Mouse (Mus musculus) heart, embryonic 12.5 days (tissue): ENCODE data around the gene Atpaf1. TPM values are rescaled to one million over a fixed set of nuclear protein-coding genes. Genes with fewer than 3 reads are reported as not detected.

ENCODE experiments used
- ATAC-seq: fragments of 200-750 bp; cut with Nextera tagmentation; 2 replicates; pipeline ENCODE4 v1.8.0; 2017; ENCODE audit warnings: moderate TSS enrichment, moderate library complexity; ENCODE audit not compliant: insufficient number of reproducible peaks, low FRiP score
- H3K27ac ChIP-seq: fragments of 300-500 bp; sonication (generic); 2 replicates; pipeline ENCODE4 v1.5.1; 2016; ENCODE audit warnings: mild to moderate bottlenecking, moderate library complexity; ENCODE audit not compliant: poor library complexity, severe bottlenecking
- H3K27me3 ChIP-seq: fragments of 300-500 bp; sonication (generic); replicated peaks from 2 replicates; pipeline ENCODE4 v1.6.1; 2016; ENCODE audit warnings: mild to moderate bottlenecking, moderate library complexity
- H3K36me3 ChIP-seq: fragments of 300-500 bp; sonication (generic); 2 replicates; pipeline ENCODE4 v1.6.1; 2016; ENCODE audit warnings: mild to moderate bottlenecking, moderate library complexity
- H3K4me1 ChIP-seq: fragments of 300-500 bp; sonication (generic); replicated peaks from 2 replicates; pipeline ENCODE4 v1.6.1; 2016; ENCODE audit warnings: mild to moderate bottlenecking
- H3K4me2 ChIP-seq: fragments of 300-500 bp; sonication (generic); 2 replicates; pipeline ENCODE4 v1.6.1; 2016; ENCODE audit warnings: mild to moderate bottlenecking, moderate library complexity
- H3K4me3 ChIP-seq: fragments of 300-500 bp; sonication (generic); 2 replicates; pipeline ENCODE4 v1.5.1; 2016; ENCODE audit warnings: mild to moderate bottlenecking
- H3K9ac ChIP-seq: fragments of 300-500 bp; sonication (generic); 2 replicates; pipeline ENCODE4 v1.6.1; 2016; ENCODE audit warnings: mild to moderate bottlenecking, moderate library complexity
- H3K9me3 ChIP-seq: fragments of 300-500 bp; sonication (generic); replicated peaks from 2 replicates; pipeline ENCODE4 v1.6.1; 2016; ENCODE audit warnings: mild to moderate bottlenecking, moderate library complexity
- WGBS: fragments of 180-500 bp; shearing (Covaris S2); methylation state at CpG from one replicate; pipeline ENCODE4 v1.1.7; 2016; 5-methylcytosine and 5-hydroxymethylcytosine counted together
- polyA plus RNA-seq: library from polyadenylated mRNA; unstranded; fragments of >200 nt; fragmentation: Nextera tagmentation; extraction: Ambion mirVana; gene quantifications from 2 replicates; pipeline ENCODE4 v1.2.1, GENCODE M21; 2016

The Atpaf1 gene
- polyA plus RNA-seq, 1 experiment from 2014 or later = 73.5 TPM

GRCm38 (mm10) chr4:115848990-115849677, 64.5 kb downstream of the Atpaf1 start:
- H3K27ac ChIP-seq = peak overlapping the region; percentile 63
- peak; percentile 95 for ATAC-seq
- H3K4me2 ChIP-seq = peak overlapping the region; percentile 29; the same call in 1 of the 2 replicates
- H3K27me3 ChIP-seq = 0 out of 2 replicates have a peak, but pooled peaks cover under 1% of the 10 kb centered on the region
- no peak overlapping the region for H3K4me3 ChIP-seq
- peaks cover 2% of the 10 kb centered on the region; the same call in 1 of the 2 replicates for H3K36me3 ChIP-seq
- H3K4me1 ChIP-seq = peaks cover 37% of the 10 kb centered on the region
- WGBS = 26% methylated on average over 8 of the region's 8 CpGs
- H3K9ac ChIP-seq = no peak overlapping the region
- no peaks in the 10 kb centered on the region for H3K9me3 ChIP-seq

DNA sequence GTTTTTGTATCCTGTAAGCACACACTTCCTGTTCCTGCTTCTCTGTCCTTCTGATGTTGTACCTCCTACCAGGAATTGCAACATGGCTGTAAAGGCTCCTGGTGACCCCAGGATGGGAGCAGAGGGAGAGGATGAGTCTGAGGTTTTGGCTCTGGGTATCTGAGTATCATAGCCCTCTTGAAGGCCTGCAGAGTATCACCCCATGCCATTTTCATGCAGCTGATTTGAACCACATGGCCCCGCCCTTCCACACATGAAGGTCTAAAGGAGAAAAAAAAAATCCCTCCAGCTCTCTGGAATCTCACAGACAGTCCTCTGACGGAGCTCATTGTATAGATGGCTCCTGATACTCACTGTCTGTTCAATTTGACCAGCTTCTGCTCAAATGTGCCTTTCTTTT, 65.5 kb downstream of the Atpaf1 start:
- no peak for ATAC-seq
- Histone ChIP-seq H3K27ac (no peak overlapping the region), H3K9me3 (no peaks in the 10 kb centered on the region), H3K4me2 (no peak overlapping the region), H3K4me3 (no peak overlapping the region), H3K36me3 (peaks cover 2% of the 10 kb centered on the region; the same call in 1 of the 2 replicates), H3K4me1 (peaks cover 41% of the 10 kb centered on the region), H3K9ac (no peak overlapping the region), H3K27me3 (0 out of 2 replicates have a peak, but pooled peaks cover 8% of the 10 kb centered on the region)
- 69% methylated on average over 2 of the region's 2 CpGs for WGBS

DNA sequence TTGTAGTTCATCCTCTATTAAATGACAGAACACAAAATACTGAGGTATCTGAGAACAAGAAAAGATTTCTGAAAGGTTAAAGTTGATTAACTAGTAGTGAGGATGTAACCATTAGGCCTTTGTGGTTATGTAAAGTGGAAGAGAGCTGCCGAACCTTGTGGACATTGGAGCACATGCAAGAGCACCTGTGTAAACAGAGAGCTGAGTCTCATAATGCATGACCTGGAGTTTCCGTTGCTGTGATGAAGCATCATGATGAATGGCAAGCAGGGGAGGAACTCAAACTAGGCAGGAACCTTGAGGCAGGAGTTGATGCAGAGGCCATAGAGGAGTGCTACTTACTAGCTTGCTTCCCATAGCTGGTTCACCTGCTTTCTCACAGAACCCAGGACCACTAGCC, 66.0 kb downstream of the Atpaf1 start:
- Histone ChIP-seq H3K9ac (no peak overlapping the region), H3K4me1 (peaks cover 46% of the 10 kb centered on the region), H3K4me2 (no peak overlapping the region), H3K27me3 (0 out of 2 replicates have a peak, but pooled peaks cover 8% of the 10 kb centered on the region), H3K4me3 (no peak overlapping the region), H3K36me3 (peaks cover 2% of the 10 kb centered on the region; the same call in 1 of the 2 replicates), H3K27ac (no peak overlapping the region), H3K9me3 (no peaks in the 10 kb centered on the region)
- 62% methylated on average over 2 of the region's 2 CpGs for WGBS
- ATAC-seq = no peak

DNA sequence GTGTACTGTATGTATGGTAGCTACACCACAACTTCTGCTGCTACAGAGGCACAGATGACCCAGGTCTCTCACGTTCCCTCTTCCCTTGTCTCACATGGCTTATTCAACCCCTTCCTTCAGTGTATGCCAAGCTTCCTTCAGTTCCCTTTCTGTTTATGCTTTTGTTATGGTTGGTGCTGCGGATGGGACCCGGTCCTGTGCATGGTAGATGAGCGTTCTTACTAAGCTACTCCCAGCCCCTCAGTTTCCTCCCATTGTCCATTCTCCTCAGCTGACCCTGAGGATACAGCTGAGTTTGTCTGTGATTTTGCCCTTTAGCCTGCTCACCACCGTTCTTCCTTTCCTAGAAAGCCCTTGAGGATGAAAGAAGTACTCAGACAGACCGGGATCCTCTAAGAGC, 67.0 kb downstream of the Atpaf1 start:
- Histone ChIP-seq H3K27me3 (0 out of 2 replicates have a peak, but pooled peaks cover 8% of the 10 kb centered on the region), H3K4me1 (peaks cover 54% of the 10 kb centered on the region), H3K9me3 (no peaks in the 10 kb centered on the region), H3K36me3 (peaks cover 2% of the 10 kb centered on the region; the same call in 1 of the 2 replicates), H3K4me3 (no peak overlapping the region), H3K27ac (no peak overlapping the region), H3K4me2 (no peak overlapping the region), H3K9ac (no peak overlapping the region)
- 70% methylated on average over 6 of the region's 6 CpGs for WGBS
- ATAC-seq = no peak

- Histone ChIP-seq H3K9ac (no peak overlapping the region), H3K27ac (no peak overlapping the region), H3K27me3 (0 out of 2 replicates have a peak, but pooled peaks cover 8% of the 10 kb centered on the region), H3K4me1 (peaks cover 32% of the 10 kb centered on the region), H3K4me3 (no peak overlapping the region), H3K4me2 (no peak overlapping the region), H3K9me3 (no peaks in the 10 kb centered on the region), H3K36me3 (peaks cover 30% of the 10 kb centered on the region)
- WGBS = 40% methylated on average over 6 of the region's 6 CpGs
- 0 out of 2 replicates have a peak, but pooled peaks have one; percentile 23 for ATAC-seq
Measured at GRCm38 (mm10) chr4:115855100-115855499, 70.5 kb downstream of the Atpaf1 start.

- Histone ChIP-seq H3K36me3 (peaks cover 34% of the 10 kb centered on the region), H3K4me3 (no peak overlapping the region), H3K4me1 (peaks cover 29% of the 10 kb centered on the region), H3K4me2 (no peak overlapping the region), H3K27ac (no peak overlapping the region; the same call in 1 of the 2 replicates), H3K9ac (no peak overlapping the region), H3K27me3 (0 out of 2 replicates have a peak, but pooled peaks cover 8% of the 10 kb centered on the region), H3K9me3 (no peaks in the 10 kb centered on the region)
- no peak for ATAC-seq
- 62% methylated on average over 4 of the region's 4 CpGs for WGBS
Measured at GRCm38 (mm10) chr4:115855609-115856008, 71.0 kb downstream of the Atpaf1 start.

- Histone ChIP-seq H3K9ac (no peak overlapping the region), H3K4me1 (peaks cover 29% of the 10 kb centered on the region), H3K36me3 (peaks cover 40% of the 10 kb centered on the region), H3K27me3 (0 out of 2 replicates have a peak, but pooled peaks cover 8% of the 10 kb centered on the region), H3K4me2 (no peak overlapping the region), H3K9me3 (no peaks in the 10 kb centered on the region), H3K27ac (no peak overlapping the region), H3K4me3 (no peak overlapping the region)
- WGBS = 26% methylated on average over 4 of the region's 4 CpGs
- ATAC-seq = peak; percentile 87
Measured at GRCm38 (mm10) chr4:115856282-115856681, 71.7 kb downstream of the Atpaf1 start.

- H3K9ac ChIP-seq = no peak overlapping the region
- H3K36me3 ChIP-seq = peaks cover 37% of the 10 kb centered on the region
Measured at GRCm38 (mm10) chr4:115857293-115857883, 72.8 kb downstream of the Atpaf1 start.

DNA sequence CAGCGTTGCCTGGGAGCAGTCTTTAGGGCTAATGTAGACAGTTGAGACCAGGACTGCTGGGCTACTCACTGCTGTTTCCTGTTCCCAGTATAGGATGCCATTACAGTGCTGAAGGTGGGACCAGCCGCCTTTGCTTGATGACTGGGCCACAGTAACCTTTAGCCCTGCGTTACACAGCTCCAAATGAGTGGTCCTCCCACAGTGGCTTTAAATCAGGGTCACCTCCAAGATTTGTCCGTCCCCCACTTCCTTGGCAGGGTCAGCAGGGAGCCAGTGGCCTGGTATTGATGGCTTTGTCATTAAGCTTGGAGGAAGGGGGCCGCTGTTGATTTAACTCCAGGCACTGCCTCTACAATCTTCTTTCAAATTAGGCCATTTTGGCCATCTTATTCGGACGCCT, 78.7 kb downstream of the Atpaf1 start:
- 79% methylated on average over 7 of the region's 7 CpGs for WGBS
- Histone ChIP-seq H3K4me3 (no peak overlapping the region), H3K9ac (no peak overlapping the region), H3K27ac (no peak overlapping the region), H3K4me1 (no peaks in the 10 kb centered on the region), H3K27me3 (no peaks in the 10 kb centered on the region), H3K4me2 (no peak overlapping the region), H3K9me3 (no peaks in the 10 kb centered on the region), H3K36me3 (peaks cover 58% of the 10 kb centered on the region)
- ATAC-seq = no peak

More at GRCm38 (mm10) chr4:115857293-115857883, 72.8 kb downstream of the Atpaf1 start:
- Histone ChIP-seq H3K4me2 (no peak overlapping the region), H3K27ac (no peak overlapping the region), H3K9me3 (no peaks in the 10 kb centered on the region), H3K4me3 (no peak overlapping the region), H3K4me1 (peaks cover 23% of the 10 kb centered on the region), H3K27me3 (0 out of 2 replicates have a peak, but pooled peaks cover 8% of the 10 kb centered on the region)
- 65% methylated on average over 9 of the region's 9 CpGs for WGBS
- no peak for ATAC-seq

DNA sequence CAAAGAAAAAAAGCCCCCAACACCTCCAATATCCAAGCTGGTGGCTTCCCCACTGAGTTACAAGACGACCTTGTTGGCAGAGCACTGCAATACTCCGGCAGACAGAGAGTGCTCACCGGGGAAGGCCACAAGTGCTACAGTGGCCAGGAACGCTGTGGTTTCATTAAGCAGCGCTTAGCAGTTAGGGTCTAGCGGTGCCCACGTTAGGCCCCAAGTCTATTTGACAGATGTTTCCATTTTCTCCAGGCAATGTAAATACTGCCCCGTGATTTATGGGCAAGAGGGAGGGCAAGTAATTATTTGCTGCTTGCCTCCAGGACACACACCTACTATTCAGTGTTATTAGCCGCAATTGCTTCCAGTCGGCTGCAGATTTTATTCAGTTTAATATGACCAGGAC, 79.3 kb downstream of the Atpaf1 start:
- no peak for ATAC-seq
- Histone ChIP-seq H3K27me3 (no peaks in the 10 kb centered on the region), H3K9ac (no peak overlapping the region), H3K4me2 (no peak overlapping the region), H3K36me3 (peaks cover 56% of the 10 kb centered on the region), H3K9me3 (no peaks in the 10 kb centered on the region), H3K27ac (no peak overlapping the region), H3K4me1 (no peaks in the 10 kb centered on the region), H3K4me3 (no peak overlapping the region)
- WGBS = 73% methylated on average over 10 of the region's 10 CpGs
